Mouse (Mus musculus) G1E-ER4 (cell line): ENCODE measurements around the gene Syce3. TPM values are rescaled to one million over a fixed set of nuclear protein-coding genes. Genes with fewer than 3 reads are reported as not detected.

Experiments used
- GATA1 ChIP-seq: IDR thresholded peaks from one replicate; pipeline ENCODE4 v1.8.0; 2012; ENCODE audit warnings: low read length, inconsistent platforms
- polyA plus RNA-seq: library from polyadenylated mRNA; stranded (reverse); fragments of >175 nt; gene quantifications from 2 replicates; pipeline ENCODE4 v1.2.3, GENCODE M21; 2012

Gene Syce3
- polyA plus RNA-seq, 1 experiment, result not detected

DNA sequence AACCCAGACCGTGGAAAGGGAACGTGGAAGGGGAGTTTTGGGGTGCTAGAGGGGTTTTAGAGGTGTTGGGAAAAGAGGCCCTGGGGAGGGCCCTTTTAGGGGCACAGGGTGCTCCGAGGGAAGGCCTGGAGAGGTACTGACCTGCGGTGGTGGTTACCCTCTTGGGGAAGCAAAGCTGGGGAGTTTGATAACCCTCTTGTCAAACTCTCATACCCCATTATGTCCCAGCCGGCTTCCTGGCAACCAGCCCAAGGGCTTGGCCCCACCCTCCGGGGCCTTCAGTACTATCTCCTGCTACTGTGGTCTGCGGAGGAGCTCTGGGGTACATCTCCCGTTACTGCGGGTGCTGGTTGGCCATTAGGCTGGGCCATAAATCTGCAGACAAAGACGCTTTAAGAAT is 30.9 kb downstream of the Syce3 start:
- no peak for TF ChIP-seq GATA1

DNA sequence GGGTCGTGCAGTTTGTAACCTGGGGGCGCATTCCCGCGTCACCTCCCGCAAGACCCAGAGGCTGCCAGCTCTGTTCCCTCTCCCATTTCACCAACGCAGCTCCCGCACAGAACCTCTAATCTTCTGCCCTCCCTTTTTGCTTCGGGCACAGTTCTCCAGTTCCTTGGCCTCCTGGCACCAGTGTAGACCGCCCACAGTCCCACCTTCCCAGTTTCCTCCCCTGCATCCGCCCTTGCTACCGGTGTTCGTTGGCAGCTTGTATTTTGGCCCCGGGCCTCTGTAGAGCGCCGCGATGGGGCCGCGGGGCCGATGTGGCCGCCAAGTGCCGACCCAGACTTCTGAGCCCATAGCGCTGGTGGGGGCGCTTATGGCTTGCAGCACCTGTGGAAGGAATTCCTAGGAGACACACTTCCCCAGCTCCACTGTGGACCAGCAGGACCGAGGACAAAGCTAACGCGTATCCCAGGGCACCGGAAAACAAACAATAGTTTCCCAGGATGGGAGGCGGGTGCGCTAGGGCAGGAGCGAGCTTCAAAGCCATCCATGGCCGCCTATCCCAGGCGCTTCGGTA is 31.4 kb downstream of the Syce3 start, which contains the start of gene Odf3b:
TSS of gene Odf3b (minus strand) at position 452 of the 571 bp plus-strand sequence.
- TF ChIP-seq GATA1, result no peak

DNA sequence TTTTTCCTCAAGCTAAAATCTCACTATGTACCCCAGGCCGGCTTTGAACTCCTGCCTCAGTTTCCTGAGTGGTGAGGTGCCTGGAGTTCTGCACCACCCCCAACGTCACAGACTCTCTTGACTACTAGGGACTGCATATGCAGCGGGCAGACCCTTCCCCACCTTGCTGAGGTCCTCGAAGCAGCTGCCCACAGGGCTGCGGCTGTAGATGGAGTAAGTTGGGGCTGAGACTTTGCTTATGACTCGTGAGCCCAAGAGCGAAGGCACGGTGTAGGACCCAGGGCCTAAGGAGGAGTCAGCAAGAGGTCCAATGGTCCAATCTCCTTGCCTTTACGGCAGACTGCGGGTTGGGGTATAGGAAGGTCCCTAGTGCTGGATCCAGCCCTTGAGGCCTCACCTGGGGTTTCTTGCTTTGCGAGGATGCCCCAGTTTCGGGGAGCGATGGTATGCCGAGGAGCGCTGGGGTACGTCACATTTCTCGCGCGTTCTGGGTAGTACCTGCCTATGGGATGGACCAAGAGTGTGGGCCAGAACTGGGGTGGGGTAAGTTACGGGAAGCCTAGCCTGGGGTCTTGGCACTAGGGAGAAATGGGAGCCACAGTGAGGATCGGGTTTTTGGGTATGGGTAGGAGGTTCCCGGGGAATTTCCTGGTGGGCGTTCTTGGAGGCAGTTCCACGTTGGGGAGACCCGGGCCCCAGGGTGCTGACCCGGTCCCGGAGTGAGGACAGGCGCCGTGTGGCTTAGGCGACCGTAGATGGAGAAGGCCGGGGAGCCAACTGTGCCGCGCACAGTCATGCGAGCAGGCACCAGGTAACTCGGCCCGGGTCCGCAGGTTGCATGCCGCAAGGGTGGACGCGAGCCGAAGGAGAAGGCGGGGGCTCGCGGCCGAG is 32.1 kb downstream of the Syce3 start:
- TF ChIP-seq GATA1, result no peak

DNA sequence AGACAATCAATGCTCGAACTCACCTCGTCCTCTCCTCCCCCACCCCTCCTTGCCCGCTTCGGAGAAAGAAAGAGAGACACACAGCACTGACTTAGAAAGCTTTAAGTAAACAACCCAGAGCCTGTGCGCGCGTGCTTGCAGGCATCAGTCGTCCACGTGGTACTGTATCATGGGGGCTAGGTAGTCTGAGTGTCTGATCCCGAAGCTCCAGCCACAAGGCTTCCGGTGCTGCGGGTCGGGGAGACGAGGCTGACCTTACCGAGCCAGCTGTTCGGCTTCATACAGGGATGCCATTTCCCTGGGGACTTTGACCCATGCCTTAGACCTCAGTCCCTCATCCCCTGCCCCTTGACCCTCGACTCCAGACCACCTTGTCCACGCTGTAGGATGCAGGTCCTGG is 32.9 kb downstream of the Syce3 start:
- TF ChIP-seq GATA1, result no peak

DNA sequence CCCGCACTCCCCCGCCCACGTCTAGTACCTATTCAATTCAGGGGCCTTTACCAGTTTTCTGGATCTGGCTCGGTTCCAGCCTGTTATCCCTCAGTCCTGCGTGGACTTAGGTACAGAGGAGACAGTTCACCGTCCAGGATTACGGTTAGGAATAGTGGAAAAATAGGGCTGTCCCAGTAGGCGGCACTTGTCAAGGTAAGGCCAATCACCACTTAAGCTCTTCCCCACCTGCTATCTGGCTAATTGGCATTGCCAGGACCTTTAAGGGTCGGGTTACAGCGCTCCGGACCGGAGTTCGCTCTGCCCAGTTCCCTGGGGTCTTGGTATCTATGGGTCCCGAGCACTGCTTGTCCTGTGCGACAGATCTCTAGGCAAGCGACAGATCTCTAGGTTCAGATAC is 33.3 kb downstream of the Syce3 start, which contains the start of gene Tymp:
TSS of gene Tymp (minus strand) at position 83 of the 400 bp plus-strand sequence.
- no peak for TF ChIP-seq GATA1

DNA sequence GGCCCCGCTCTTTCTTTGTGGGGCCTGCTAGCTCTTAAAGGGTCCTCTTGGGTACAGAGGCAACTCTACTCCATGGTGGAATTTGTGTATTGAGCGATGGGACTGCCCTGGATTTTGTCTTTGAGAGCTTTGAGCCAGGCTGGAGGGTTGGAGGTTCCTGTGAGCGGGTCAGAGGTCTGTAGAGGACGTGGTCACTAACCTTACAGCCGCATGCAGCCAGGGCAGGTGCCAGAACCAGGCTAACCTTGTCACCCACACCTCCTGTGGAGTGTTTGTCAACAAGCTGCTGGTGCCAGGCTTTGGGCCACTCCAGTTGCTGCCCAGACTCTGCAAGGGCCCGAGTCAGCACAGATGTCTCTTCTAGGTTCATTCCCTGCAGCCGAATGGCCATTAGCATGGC is 34.3 kb downstream of the Syce3 start:
- no peak for TF ChIP-seq GATA1

DNA sequence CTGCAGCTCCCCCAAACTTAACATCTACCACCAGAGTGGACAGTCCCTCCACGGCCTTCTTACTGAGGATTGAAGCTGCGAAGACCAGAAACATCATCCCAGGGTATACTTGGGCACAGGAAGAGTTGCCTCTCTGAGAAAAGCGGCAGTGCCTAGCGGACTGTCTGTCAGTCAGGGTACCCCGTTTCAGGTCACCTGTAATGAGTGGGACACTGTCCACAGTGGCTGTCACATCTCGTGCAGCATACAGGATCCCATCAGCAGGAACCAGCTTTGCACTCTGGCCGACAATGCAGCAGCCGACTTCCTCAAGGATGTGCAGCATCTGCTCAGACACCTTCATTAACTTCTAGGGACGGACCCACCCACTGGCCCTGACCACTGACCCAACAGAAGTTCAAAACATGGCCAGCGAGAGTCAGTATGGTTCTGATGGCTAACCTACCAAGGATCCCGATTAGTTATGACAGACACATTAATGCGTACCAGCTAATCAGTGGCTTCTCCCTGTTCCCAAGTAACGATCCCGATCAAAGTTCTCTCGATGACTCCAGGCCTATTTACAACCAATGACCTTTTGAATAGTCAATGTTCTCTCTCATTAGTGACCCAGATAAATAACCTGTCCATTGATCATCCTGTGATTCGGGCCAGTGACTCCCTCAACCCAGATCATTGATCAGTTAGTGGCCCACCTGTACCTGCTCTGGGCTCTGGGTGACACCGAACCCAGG is 35.3 kb downstream of the Syce3 start:
- no peak for TF ChIP-seq GATA1

DNA sequence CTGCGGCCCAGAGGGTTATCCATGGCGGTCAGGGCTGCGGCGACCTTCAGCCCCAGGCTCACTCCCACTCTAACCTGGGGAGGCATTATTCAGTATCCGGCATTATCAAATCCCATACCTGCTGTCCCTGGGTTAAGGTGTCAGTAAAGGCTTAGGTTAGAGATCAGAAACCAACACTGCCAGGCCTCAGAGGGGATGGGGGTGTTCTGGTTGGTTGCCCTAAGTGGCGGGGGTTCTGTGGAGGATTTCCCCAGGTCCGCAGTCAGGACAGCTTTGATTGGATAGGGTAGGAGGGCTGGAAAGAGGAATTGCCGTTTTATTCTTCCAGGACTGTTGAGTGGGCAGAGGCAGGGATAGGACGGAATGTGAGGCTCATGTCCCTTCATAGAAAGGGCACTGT is 36.0 kb downstream of the Syce3 start:
- no peak for TF ChIP-seq GATA1

DNA sequence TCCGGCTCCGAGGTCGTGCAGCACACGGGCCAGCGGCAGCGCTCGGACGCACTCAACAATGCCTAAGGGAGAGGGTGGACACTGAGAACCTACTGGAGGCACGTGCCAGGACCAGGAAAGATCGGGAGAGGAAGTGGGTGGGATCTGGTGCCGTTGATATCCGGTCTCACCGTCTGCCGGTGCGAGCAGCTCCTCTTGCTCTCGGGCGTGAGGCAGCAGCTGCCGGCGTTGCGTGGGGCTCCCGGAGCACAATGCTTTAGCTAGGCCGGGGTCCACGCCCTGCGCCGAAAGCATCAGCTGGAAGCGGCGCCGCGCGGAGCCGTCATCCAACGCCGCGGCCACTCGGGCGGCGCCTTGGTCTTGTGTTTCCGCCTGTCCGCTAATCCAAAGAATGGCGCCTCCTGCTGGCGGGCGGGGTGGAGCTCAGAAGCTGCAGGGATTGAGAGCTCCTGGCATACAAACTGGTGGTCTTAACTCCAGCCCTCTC is 36.5 kb downstream of the Syce3 start, which contains the start of gene Sco2:
TSS of gene Sco2 (minus strand) at position 85 of the 487 bp plus-strand sequence.
- TF ChIP-seq GATA1, result no peak

DNA sequence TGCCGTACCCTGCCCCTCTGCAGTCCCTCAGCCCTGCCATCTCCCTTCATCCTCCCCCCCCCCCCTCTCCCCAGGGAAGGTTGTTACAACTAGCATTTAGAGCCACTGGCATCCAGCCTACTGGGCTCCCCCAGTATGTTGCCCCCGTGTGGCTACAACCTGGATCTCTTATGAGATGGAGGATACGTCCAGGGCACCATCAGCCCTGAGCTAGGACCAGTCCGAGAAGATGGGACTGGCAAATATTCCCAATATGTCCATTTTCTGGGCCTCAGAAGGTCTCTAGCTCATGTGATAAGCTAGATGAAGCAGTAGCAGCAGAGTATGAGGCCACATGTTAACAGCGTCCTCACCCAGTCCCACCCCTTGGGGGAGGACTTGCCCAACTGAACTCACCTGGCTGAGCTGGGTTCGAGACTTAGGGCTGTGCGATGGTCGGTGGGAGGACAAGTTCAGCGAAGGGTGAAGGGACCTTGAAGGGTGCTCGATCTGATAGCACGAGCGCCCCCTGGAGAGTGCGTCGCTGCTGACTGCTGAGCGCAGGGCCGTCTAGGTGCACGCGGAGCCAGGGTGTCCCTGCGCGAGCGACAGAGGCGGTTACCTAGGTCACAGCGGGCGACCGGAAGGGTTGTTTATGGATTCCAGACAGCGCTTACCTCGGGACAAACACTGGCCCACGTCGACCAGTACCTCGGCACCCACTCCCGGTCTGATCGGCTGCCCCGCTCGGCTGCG is 37.1 kb downstream of the Syce3 start:
- no peak for TF ChIP-seq GATA1

DNA sequence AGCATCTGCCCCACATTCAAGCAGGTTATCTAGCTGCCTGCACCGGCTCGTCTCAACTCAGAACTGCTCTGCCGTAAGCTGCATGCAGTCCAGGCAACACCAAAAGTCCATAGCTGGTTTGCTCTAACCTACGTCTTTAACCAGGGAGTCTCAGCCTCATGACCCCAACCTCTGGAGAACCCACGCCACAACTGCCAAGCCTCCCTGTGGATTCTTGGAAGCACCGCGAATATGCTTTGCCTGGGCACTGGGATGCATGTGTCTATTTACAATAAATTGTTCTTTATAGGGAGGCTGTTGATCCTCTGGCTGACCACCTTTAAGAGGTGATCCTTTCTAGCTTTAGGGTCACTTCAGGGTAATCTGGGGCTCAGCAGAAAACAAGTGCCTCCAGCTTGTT is 37.8 kb downstream of the Syce3 start:
- no peak for TF ChIP-seq GATA1

DNA sequence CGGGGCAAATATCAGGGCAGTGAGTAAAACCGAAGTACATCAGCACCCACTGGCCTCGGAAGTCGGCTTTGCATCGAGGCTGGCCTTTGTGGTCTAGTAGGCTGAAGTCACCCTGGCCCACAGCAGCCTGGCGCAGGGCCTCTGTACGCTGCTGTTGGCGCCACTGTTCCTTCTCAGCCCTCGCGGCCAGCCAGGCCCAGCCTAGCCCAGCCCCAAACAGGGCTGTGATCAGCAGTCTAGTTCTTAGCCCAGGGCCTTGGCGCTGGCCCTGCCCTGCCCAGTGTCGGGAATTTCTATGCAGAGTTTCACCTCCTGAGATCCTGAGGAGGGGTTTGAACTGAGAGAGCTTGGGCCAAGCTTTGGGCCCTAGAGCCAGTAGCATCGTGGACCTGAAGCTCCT is 38.2 kb downstream of the Syce3 start:
- TF ChIP-seq GATA1, result no peak

DNA sequence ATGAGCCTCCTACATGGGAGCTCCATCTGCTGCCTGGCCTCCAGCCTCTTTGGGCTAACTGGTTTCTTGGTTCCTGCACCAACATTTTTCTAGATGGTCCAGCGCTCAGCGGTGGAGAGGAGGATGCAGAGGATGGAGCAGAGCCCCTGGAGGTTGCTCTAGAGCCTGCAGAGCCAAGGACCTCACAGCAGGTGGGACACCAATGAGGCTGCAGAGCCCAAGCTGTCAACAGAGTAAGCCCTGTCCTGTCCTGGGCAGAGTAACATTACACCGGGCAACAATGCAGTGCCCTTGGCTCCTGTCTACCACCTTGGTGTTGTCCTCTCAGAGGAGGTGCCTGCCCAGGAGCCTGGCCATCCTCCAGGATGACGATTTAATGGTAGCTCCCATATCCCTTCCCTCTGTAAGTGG is 45.2 kb downstream of the Syce3 start:
- TF ChIP-seq GATA1, result no peak

DNA sequence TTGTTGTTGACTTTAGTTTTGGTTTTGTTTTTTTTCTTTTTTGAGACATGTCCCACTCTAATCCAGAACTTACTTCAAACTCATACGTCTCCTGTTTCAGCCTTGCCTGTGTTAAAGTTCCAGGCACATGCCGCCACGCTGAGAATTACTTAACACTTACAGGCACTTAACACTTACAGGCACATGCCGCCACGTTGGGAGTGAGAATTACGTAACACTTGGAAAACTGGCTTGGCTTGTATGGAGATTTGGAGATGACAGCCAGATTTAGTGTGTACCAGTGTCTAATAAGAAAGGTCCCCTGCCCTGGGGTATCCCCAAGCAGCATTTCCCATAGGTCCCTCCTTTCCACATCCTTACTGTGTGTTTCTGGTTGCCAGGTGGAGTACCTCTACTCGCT is 47.3 kb downstream of the Syce3 start:
- no peak for TF ChIP-seq GATA1

DNA sequence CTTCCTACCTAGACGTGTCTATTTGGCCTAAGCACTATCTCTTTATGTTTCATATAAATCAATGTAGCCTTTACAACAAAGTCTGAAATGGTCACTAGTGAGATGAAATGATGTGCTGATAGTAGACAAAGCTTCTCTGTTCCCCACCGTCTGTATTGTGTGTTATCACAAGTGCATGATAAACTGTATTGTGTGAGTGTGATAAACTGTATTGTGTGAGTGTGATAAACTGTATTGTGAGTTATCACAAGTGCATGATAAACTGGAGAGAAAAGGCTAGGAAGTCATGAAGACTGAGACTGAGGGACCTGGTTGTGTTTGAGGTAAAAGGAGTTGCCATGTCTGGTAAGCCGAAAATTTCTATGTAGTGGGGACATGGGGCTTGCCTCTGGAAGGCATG is 51.5 kb downstream of the Syce3 start:
- no peak for TF ChIP-seq GATA1
